Mouse (Mus musculus): ENCODE measurements around the gene Tmem178. TPM values are rescaled to one million over a fixed set of nuclear protein-coding genes. Genes with fewer than 3 reads are reported as not detected.
A peak's percentile ranks its signal among the peaks of the same experiment; 100 is the strongest.

The Tmem178 gene
- polyA plus RNA-seq, 1 experiment: 100 TPM

- Histone ChIP-seq H3K4me3 (ENCODE audit: insufficient read depth, low read length) (no peak overlapping the region), H3K4me1 (ENCODE audit: control insufficient read depth, insufficient read depth, low read length) (peaks cover 2% of the 10 kb centered on the region), H3K27ac (ENCODE audit: insufficient read depth, low read length) (peak overlapping the region; percentile 32)
- TF ChIP-seq POLR2A (IDR thresholded peaks at IDR 0.05; ENCODE audit: extremely low read depth, insufficient read depth, low read length) (no peak), CTCF (IDR thresholded peaks at IDR 0.05; ENCODE audit: extremely low read depth, insufficient read depth, low read length) (no peak)
Measured at GRCm38 (mm10) chr17:80981721-80982411, 37.4 kb downstream of the Tmem178 start.

GRCm38 (mm10) chr17:80982412-80982787 lies 38.0 kb downstream of the Tmem178 start:
- TF ChIP-seq CTCF (IDR thresholded peaks at IDR 0.05; ENCODE audit: extremely low read depth, insufficient read depth, low read length): peak; percentile 97
- no peak for TF ChIP-seq POLR2A (IDR thresholded peaks at IDR 0.05; ENCODE audit: extremely low read depth, insufficient read depth, low read length)
- peak overlapping the region; percentile 20; the same call in 1 of the 2 replicates for H3K27ac ChIP-seq (ENCODE audit: insufficient read depth, low read length)
- H3K4me3 ChIP-seq (ENCODE audit: insufficient read depth, low read length): no peak overlapping the region
- H3K4me1 ChIP-seq (ENCODE audit: control insufficient read depth, insufficient read depth, low read length): peaks cover 2% of the 10 kb centered on the region

GRCm38 (mm10) chr17:80982976-80983375 lies 38.5 kb downstream of the Tmem178 start:
- H3K4me1 ChIP-seq (ENCODE audit: control insufficient read depth, insufficient read depth, low read length): peaks cover 2% of the 10 kb centered on the region
- H3K4me3 ChIP-seq (ENCODE audit: insufficient read depth, low read length): no peak overlapping the region
- no peak for TF ChIP-seq CTCF (IDR thresholded peaks at IDR 0.05; ENCODE audit: extremely low read depth, insufficient read depth, low read length)
- TF ChIP-seq POLR2A (IDR thresholded peaks at IDR 0.05; ENCODE audit: extremely low read depth, insufficient read depth, low read length): no peak
- H3K27ac ChIP-seq (ENCODE audit: insufficient read depth, low read length): no peak overlapping the region

GRCm38 (mm10) chr17:80991535-80992127 lies 47.2 kb downstream of the Tmem178 start:
- no peak overlapping the region for H3K4me3 ChIP-seq (ENCODE audit: insufficient read depth, low read length)
- TF ChIP-seq POLR2A (IDR thresholded peaks at IDR 0.05; ENCODE audit: extremely low read depth, insufficient read depth, low read length): no peak
- no peak for TF ChIP-seq CTCF (IDR thresholded peaks at IDR 0.05; ENCODE audit: extremely low read depth, insufficient read depth, low read length)
- H3K4me1 ChIP-seq (ENCODE audit: control insufficient read depth, insufficient read depth, low read length): peaks cover 5% of the 10 kb centered on the region
- no peak overlapping the region for H3K27ac ChIP-seq (ENCODE audit: insufficient read depth, low read length)

GRCm38 (mm10) chr17:80997226-80997625 lies 52.8 kb downstream of the Tmem178 start:
- Histone ChIP-seq H3K4me1 (ENCODE audit: control insufficient read depth, insufficient read depth, low read length) (peaks cover 5% of the 10 kb centered on the region), H3K4me3 (ENCODE audit: insufficient read depth, low read length) (no peak overlapping the region), H3K27ac (ENCODE audit: insufficient read depth, low read length) (no peak overlapping the region; the same call in 1 of the 2 replicates)
- no peak for TF ChIP-seq POLR2A (IDR thresholded peaks at IDR 0.05; ENCODE audit: extremely low read depth, insufficient read depth, low read length)
- TF ChIP-seq CTCF (IDR thresholded peaks at IDR 0.05; ENCODE audit: extremely low read depth, insufficient read depth, low read length): no peak

- H3K4me3 ChIP-seq (ENCODE audit: insufficient read depth, low read length): no peak overlapping the region
- TF ChIP-seq POLR2A (IDR thresholded peaks at IDR 0.05; ENCODE audit: extremely low read depth, insufficient read depth, low read length) (no peak), CTCF (IDR thresholded peaks at IDR 0.05; ENCODE audit: extremely low read depth, insufficient read depth, low read length) (no peak)
Measured at GRCm38 (mm10) chr17:80998958-80999357, 54.5 kb downstream of the Tmem178 start.

GRCm38 (mm10) chr17:81001010-81001409 lies 56.6 kb downstream of the Tmem178 start:
- Histone ChIP-seq H3K27ac (ENCODE audit: insufficient read depth, low read length) (no peak overlapping the region), H3K4me1 (ENCODE audit: control insufficient read depth, insufficient read depth, low read length) (peaks cover 8% of the 10 kb centered on the region), H3K4me3 (ENCODE audit: insufficient read depth, low read length) (no peak overlapping the region)
- no peak for TF ChIP-seq CTCF (IDR thresholded peaks at IDR 0.05; ENCODE audit: extremely low read depth, insufficient read depth, low read length)
- no peak for TF ChIP-seq POLR2A (IDR thresholded peaks at IDR 0.05; ENCODE audit: extremely low read depth, insufficient read depth, low read length)

More at GRCm38 (mm10) chr17:80998958-80999357, 54.5 kb downstream of the Tmem178 start:
- no peak overlapping the region for H3K27ac ChIP-seq (ENCODE audit: insufficient read depth, low read length)
- peaks cover 5% of the 10 kb centered on the region for H3K4me1 ChIP-seq (ENCODE audit: control insufficient read depth, insufficient read depth, low read length)

GRCm38 (mm10) chr17:81001647-81002046 lies 57.2 kb downstream of the Tmem178 start:
- H3K4me1 ChIP-seq (ENCODE audit: control insufficient read depth, insufficient read depth, low read length): peaks cover 8% of the 10 kb centered on the region
- H3K27ac ChIP-seq (ENCODE audit: insufficient read depth, low read length): no peak overlapping the region
- H3K4me3 ChIP-seq (ENCODE audit: insufficient read depth, low read length): no peak overlapping the region
- TF ChIP-seq CTCF (IDR thresholded peaks at IDR 0.05; ENCODE audit: extremely low read depth, insufficient read depth, low read length) (no peak), POLR2A (IDR thresholded peaks at IDR 0.05; ENCODE audit: extremely low read depth, insufficient read depth, low read length) (no peak)

- TF ChIP-seq CTCF (IDR thresholded peaks at IDR 0.05; ENCODE audit: extremely low read depth, insufficient read depth, low read length) (no peak), POLR2A (IDR thresholded peaks at IDR 0.05; ENCODE audit: extremely low read depth, insufficient read depth, low read length) (no peak)
- Histone ChIP-seq H3K27ac (ENCODE audit: insufficient read depth, low read length) (no peak overlapping the region), H3K4me3 (ENCODE audit: insufficient read depth, low read length) (no peak overlapping the region), H3K4me1 (ENCODE audit: control insufficient read depth, insufficient read depth, low read length) (peaks cover 8% of the 10 kb centered on the region)
Measured at GRCm38 (mm10) chr17:81002130-81002529, 57.7 kb downstream of the Tmem178 start.

GRCm38 (mm10) chr17:81004454-81004853 lies 60.0 kb downstream of the Tmem178 start:
- Histone ChIP-seq H3K27ac (ENCODE audit: insufficient read depth, low read length) (no peak overlapping the region), H3K4me1 (ENCODE audit: control insufficient read depth, insufficient read depth, low read length) (peaks cover 3% of the 10 kb centered on the region), H3K4me3 (ENCODE audit: insufficient read depth, low read length) (no peak overlapping the region)
- TF ChIP-seq CTCF (IDR thresholded peaks at IDR 0.05; ENCODE audit: extremely low read depth, insufficient read depth, low read length): no peak
- no peak for TF ChIP-seq POLR2A (IDR thresholded peaks at IDR 0.05; ENCODE audit: extremely low read depth, insufficient read depth, low read length)
